Mouse (Mus musculus): ENCODE measurements around the gene Tial1.

DNA sequence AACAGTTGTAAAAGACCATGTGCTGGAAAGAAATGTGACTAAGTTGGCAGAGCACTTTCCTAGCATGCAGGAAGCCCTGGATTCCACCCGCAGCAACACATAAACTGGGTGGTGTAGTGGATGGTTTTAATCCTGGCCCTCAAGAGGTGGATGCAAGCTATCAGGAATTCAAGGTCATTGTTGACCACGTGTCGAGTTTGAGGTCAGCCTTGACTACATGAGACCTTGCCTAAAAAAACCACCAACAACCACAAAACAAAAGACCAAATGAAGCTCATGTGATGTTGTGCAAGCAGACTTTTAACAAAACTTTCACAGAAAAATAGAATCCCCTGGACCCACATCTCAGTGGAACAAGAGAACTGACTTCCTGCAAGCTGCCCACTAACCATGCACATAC lies 39.0 kb downstream of the Tial1 start:
- TF ChIP-seq CTCF (IDR thresholded peaks at IDR 0.05; ENCODE audit: low read depth, low read length) (no peak), POLR2A (IDR thresholded peaks at IDR 0.05; ENCODE audit: extremely low read depth, insufficient read depth, low read length) (no peak)

Measured in liver, adult 2 months (tissue).